Mouse (Mus musculus): ENCODE results near the gene Aasdh. TPM values are rescaled to one million over a fixed set of nuclear protein-coding genes. Genes with fewer than 3 reads are reported as not detected.

The Aasdh gene
- total RNA-seq, 1 experiment from 2014 or later, result 32.1 TPM

DNA sequence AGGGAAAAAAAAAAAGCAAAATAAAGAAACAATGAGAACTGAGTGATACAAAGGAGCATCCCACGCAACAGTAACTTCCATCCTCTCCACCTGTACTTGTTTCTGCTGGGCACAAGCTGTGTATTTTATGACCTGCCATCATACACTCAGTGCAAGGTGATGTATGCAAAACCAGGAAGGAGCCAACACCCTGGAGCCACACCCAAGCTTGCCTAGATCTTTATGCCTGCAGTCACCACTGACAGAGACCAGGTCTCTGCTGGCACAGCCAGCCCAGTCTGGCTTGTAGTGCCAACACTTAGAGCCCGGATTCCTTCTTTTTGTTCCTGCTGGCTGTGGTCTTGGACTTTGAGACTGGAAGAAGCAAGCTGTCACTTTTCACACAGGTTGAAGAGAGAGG is 63.5 kb downstream of the Aasdh start:
- no peak for DNase-seq

DNA sequence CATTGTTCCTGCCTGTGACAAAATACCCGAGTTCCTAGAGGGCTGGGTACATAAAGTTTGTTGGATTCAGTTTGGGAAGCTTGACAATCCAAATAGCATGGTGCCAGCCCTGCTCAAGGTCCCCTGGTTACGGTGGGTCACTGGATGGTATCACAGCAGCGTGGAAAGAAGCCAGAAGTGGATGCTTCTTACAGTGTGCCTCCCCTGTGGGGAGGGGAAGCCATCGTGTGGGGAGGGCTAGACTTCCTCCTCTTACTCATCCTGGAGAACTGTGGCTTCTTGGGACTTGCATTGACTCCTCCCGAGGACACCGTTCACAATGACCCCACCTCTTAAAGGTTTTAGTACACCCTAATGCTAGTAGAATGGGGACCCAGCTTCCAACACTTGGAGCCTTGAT is 65.5 kb downstream of the Aasdh start:
- DNase-seq, result peak; percentile 41

- no peak for DNase-seq
Observed at GRCm38 (mm10) chr5:76837018-76837417, 68.3 kb downstream of the Aasdh start.

DNA sequence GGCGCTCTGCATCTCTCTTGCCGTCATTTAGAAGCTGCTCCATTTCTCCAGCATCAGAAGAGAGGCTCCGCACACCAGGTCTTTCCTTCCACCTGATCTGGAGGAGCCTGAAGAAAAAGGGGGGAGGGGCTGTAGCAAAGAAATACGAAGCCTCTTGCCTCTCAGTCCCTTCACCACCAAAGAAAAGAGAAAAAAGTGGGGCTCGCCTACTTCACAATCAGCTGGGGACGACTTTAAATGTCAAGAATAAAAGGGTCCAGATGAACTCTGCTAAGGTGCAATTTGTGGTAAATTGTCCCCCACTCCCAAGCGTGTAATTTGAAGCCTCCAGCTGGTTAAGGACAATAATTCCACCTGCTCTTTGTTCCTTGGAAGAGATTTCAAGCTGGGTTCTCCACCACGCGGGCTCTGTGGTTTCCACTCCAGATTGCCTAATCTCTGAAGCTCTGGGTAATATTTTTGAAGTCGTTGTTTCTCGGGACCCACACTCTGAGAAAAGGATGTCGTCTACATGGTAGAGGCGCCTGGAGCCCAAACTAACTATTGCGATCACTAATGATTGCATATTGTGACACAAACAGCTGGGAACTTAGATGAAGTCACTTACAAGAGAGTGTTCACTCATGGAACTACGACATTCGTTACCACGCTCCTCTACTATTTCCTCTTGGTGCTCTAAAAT is 72.6 kb downstream of the Aasdh start:
- DNase-seq, result no peak

GRCm38 (mm10) chr5:76828527-76829240 is 76.6 kb downstream of the Aasdh start:
- DNase-seq, result no peak

Other genes starting within 250 kb of the Aasdh start
- gene C530008M17Rik, start 249.0 kb downstream of the Aasdh start, total RNA-seq (2021), result 25.1 and 27.9 TPM in 2 replicates
- 239 and 257 TPM in 2 replicates for gene Paics, start 45.8 kb upstream of the Aasdh start, total RNA-seq (2021)
- 20.9 and 28.0 TPM in 2 replicates for gene Ppat, start 46.1 kb upstream of the Aasdh start, total RNA-seq (2021)
- 120 and 150 TPM in 2 replicates for gene Srp72, start 69.2 kb upstream of the Aasdh start, total RNA-seq (2021)
- gene Arl9, start 98.5 kb upstream of the Aasdh start, total RNA-seq (2021), result 0.67 TPM in 1 of 2 replicates, not detected in the other
- not detected in 2 replicates for gene Thegl, start 110.5 kb upstream of the Aasdh start, total RNA-seq (2021)
- 1.7 and 2.6 TPM in 2 replicates for gene Hopx, start 209.6 kb upstream of the Aasdh start, total RNA-seq (2021)